Mouse (Mus musculus): ENCODE results near the gene Pgls. TPM values are rescaled to one million over a fixed set of nuclear protein-coding genes. Genes with fewer than 3 reads are reported as not detected.

Gene Pgls
- polyA plus RNA-seq, 1 experiment from 2014 or later: 243 TPM

DNA sequence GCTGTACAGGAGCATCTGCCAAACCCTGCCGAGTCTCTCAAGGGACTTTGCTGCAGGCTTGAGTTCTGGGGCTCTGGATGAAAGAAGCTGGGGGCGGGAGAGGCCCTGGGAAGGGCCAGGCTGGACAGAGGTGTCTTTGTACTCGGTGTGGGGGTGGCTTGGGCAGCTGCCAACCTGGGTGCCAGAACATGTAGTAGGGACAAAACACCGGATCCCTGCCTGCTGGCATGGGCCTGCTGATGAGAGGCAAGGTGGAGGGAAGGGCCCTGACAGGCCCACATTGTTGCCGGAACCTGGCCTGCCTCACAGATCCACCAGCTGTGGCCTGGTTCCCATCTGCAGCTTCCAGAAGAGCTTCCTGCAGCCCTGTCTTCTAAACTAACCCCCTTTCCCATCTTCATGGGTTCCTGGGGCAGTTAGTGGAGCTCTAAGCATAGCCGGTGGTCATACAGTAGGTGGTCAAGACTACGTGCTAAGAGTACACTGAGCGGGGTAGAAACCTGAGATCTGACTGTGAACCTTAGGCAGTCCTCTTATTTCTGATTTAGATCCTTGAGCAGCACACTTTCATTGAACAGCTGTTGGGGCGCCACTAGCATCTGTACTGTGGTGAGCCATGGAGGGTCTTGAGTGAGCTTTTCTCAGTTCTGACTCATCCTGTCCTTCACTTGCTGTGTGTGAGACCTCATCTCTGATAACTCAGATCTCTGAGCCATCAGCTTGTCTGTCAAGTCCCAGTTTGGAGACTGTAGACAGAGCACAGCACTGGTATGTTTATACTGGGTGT, 18.9 kb upstream of the Pgls start:
- H3K9me3 ChIP-seq: no peaks in the 10 kb centered on the region
- 78% methylated on average over 9 of the region's 9 CpGs for WGBS
- 0 out of 2 replicates have a peak overlapping the region, but pooled peaks have one; percentile 13 for H3K9ac ChIP-seq
- no peak overlapping the region for H3K4me3 ChIP-seq (replicated peaks)
- peaks cover 18% of the 10 kb centered on the region for H3K4me1 ChIP-seq (replicated peaks)
- ATAC-seq: no peak
- H3K27me3 ChIP-seq (replicated peaks): no peaks in the 10 kb centered on the region
- H3K36me3 ChIP-seq: no peaks in the 10 kb centered on the region
- H3K27ac ChIP-seq: peak overlapping the region; percentile 13; the same call in 1 of the 2 replicates
- no peak overlapping the region for H3K4me2 ChIP-seq (replicated peaks)

DNA sequence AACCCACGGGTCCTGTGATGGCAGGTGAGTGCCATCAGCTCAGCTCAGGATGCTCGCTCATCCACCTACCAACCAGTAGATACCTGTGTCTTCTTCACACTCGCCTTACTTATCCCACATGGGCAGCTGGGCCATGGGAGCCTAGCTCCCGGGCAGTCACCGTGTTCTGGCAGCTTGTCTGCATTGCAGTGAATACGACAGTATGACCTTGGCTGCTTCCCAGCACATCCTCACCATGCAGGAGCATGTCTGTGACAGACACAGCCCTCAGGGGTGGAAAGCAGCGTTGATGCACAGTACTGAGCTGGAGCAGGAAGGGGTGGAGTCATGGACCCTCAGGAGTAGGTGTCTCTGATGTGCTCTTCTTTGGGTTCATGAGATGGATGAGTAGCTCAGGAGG, 17.6 kb upstream of the Pgls start:
- H3K9ac ChIP-seq: no peak overlapping the region
- H3K27me3 ChIP-seq (replicated peaks): no peaks in the 10 kb centered on the region
- 75% methylated on average over 7 of the region's 7 CpGs for WGBS
- no peak for ATAC-seq
- H3K36me3 ChIP-seq: no peaks in the 10 kb centered on the region
- no peaks in the 10 kb centered on the region for H3K9me3 ChIP-seq
- no peak overlapping the region for H3K4me3 ChIP-seq (replicated peaks)
- H3K4me1 ChIP-seq (replicated peaks): peaks cover 7% of the 10 kb centered on the region
- H3K4me2 ChIP-seq (replicated peaks): no peak overlapping the region
- H3K27ac ChIP-seq: no peak overlapping the region

GRCm38 (mm10) chr8:71575020-71575419, 17.0 kb upstream of the Pgls start:
- no peak overlapping the region for H3K9ac ChIP-seq
- no peak for ATAC-seq
- H3K4me1 ChIP-seq (replicated peaks): peaks cover 7% of the 10 kb centered on the region; the same call in 1 of the 2 replicates
- H3K36me3 ChIP-seq: no peaks in the 10 kb centered on the region
- no peak overlapping the region for H3K4me3 ChIP-seq (replicated peaks)
- H3K27me3 ChIP-seq (replicated peaks): no peaks in the 10 kb centered on the region
- H3K9me3 ChIP-seq: no peaks in the 10 kb centered on the region
- no peak overlapping the region for H3K27ac ChIP-seq
- WGBS: 68% methylated on average over 1 of the region's 1 CpGs
- no peak overlapping the region for H3K4me2 ChIP-seq (replicated peaks)

DNA sequence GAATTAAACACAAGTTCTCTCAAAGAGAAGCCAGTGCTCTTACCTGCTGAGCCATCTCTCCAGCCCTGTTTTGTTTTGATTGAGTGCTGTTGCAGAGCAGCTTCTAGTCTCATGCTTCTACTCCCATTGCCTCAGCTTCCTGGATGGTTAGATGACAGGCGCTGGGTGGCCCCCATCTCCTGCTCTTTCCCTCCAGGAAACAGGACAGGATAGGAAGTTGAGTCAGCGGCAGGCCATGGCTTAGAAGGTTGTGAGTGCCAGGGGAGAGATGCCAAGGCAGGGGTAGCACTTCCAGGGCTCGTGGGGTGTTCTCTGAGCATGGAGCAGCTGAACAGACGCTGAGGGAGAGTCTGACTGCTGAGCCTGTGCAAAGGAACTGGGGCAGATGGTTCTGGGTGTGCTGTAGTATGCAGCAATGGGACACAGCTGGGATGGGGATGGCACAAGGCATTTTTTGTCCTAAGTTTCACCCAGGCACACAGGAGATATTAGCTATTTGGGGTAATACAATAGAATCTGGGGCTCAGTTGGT, 14.1 kb upstream of the Pgls start:
- WGBS: 71% methylated on average over 4 of the region's 4 CpGs
- no peaks in the 10 kb centered on the region for H3K36me3 ChIP-seq

DNA sequence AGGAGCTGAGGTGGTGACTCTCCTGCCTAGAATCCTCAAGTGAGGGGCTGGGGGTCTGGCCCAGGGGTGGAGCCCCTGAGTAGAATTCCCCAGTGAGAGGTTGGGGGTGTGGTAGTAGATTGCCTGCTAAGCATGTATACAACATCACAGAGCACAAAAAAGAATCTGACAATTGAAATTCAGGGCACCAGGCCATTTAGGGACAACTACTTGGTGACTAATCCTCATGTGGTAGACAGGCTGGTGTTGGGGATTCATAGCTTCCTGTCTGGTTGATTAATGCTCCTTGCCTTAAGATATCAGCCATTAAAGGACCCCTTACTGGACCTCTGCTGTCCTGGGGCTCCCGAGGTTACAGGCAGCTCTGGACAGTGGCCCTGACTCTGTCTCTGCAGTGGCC, 13.0 kb upstream of the Pgls start:
- no peak overlapping the region for H3K4me2 ChIP-seq (replicated peaks)
- H3K9ac ChIP-seq: no peak overlapping the region
- peaks cover 3% of the 10 kb centered on the region; the same call in 1 of the 2 replicates for H3K4me1 ChIP-seq (replicated peaks)
- H3K27me3 ChIP-seq (replicated peaks): no peaks in the 10 kb centered on the region
- H3K4me3 ChIP-seq (replicated peaks): no peak overlapping the region
- 63% methylated on average over 1 of the region's 1 CpGs for WGBS
- ATAC-seq: no peak
- H3K9me3 ChIP-seq: no peaks in the 10 kb centered on the region
- no peak overlapping the region for H3K27ac ChIP-seq
- no peaks in the 10 kb centered on the region; the same call in 1 of the 2 replicates for H3K36me3 ChIP-seq

More for the DNA sequence above, 14.1 kb upstream of the Pgls start:
- Histone ChIP-seq H3K27me3 (replicated peaks) (no peaks in the 10 kb centered on the region), H3K9ac (no peak overlapping the region), H3K27ac (no peak overlapping the region), H3K9me3 (no peaks in the 10 kb centered on the region), H3K4me3 (replicated peaks) (no peak overlapping the region), H3K4me2 (replicated peaks) (no peak overlapping the region), H3K4me1 (replicated peaks) (peaks cover 3% of the 10 kb centered on the region; the same call in 1 of the 2 replicates)
- no peak for ATAC-seq

DNA sequence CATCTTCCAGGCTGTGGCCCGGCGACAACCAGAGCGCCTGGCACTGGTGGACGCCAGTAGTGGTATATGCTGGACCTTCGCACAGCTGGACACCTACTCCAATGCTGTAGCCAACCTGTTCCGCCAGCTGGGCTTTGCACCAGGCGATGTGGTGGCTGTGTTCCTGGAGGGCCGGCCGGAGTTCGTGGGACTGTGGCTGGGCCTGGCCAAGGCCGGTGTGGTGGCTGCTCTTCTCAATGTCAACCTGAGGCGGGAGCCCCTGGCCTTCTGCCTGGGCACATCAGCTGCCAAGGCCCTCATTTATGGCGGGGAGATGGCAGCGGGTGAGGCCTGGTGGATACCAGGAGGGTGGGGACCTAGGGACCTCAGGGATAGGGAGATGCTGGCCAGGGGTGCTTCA, 12.5 kb upstream of the Pgls start:
- peaks cover 3% of the 10 kb centered on the region; the same call in 1 of the 2 replicates for H3K4me1 ChIP-seq (replicated peaks)
- H3K9me3 ChIP-seq: no peaks in the 10 kb centered on the region
- no peak overlapping the region for H3K27ac ChIP-seq
- H3K4me3 ChIP-seq (replicated peaks): no peak overlapping the region
- H3K27me3 ChIP-seq (replicated peaks): no peaks in the 10 kb centered on the region
- H3K4me2 ChIP-seq (replicated peaks): no peak overlapping the region
- H3K9ac ChIP-seq: no peak overlapping the region
- WGBS: 87% methylated on average over 14 of the region's 14 CpGs
- no peak for ATAC-seq
- no peaks in the 10 kb centered on the region; the same call in 1 of the 2 replicates for H3K36me3 ChIP-seq

DNA sequence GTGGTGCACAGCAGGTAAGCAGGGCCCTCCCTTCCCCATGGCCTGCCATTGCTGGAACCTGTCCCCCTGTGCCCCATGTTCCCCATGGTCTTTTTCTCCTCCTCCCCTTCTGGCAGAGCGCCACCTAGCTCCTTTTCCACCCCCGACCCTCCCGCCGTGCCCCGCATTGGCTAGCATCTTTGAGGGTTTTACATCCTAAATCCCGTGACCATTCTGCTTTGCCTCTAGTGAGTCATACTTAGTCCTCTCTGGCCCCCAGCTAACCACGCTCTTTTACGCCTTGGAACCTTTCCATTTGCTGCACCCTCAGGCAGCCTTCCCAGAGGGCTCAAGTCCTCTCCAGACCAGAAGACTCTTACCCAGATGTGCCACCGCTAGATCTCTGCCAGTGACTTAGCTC, 11.8 kb upstream of the Pgls start:
- Histone ChIP-seq H3K27me3 (replicated peaks) (no peaks in the 10 kb centered on the region), H3K36me3 (no peaks in the 10 kb centered on the region; the same call in 1 of the 2 replicates), H3K4me2 (replicated peaks) (no peak overlapping the region), H3K4me1 (replicated peaks) (peaks cover 3% of the 10 kb centered on the region; the same call in 1 of the 2 replicates), H3K9me3 (no peaks in the 10 kb centered on the region), H3K4me3 (replicated peaks) (no peak overlapping the region), H3K27ac (no peak overlapping the region), H3K9ac (no peak overlapping the region)
- ATAC-seq: no peak
- 67% methylated on average over 9 of the region's 9 CpGs for WGBS

GRCm38 (mm10) chr8:71586891-71587290, 5.1 kb upstream of the Pgls start:
- no peak overlapping the region for H3K4me2 ChIP-seq (replicated peaks)
- H3K4me1 ChIP-seq (replicated peaks): peaks cover 8% of the 10 kb centered on the region
- H3K27ac ChIP-seq: no peak overlapping the region
- H3K36me3 ChIP-seq: peaks cover 11% of the 10 kb centered on the region; the same call in 1 of the 2 replicates
- no peak overlapping the region for H3K4me3 ChIP-seq (replicated peaks)
- no peaks in the 10 kb centered on the region for H3K27me3 ChIP-seq (replicated peaks)
- H3K9me3 ChIP-seq: no peaks in the 10 kb centered on the region
- no peak for ATAC-seq
- WGBS: 81% methylated on average over 2 of the region's 2 CpGs
- no peak overlapping the region for H3K9ac ChIP-seq

- ATAC-seq: no peak
- 80% methylated on average over 3 of the region's 3 CpGs for WGBS
Measured at GRCm38 (mm10) chr8:71588762-71589161, 3.2 kb upstream of the Pgls start.

GRCm38 (mm10) chr8:71591017-71591416, 959 bp upstream of the Pgls start:
- no peak for ATAC-seq
- Histone ChIP-seq H3K9ac (peak overlapping the region; percentile 93), H3K4me3 (replicated peaks) (peak overlapping the region; percentile 88), H3K4me1 (replicated peaks) (peaks cover 26% of the 10 kb centered on the region), H3K36me3 (0 out of 2 replicates have a peak, but pooled peaks cover 6% of the 10 kb centered on the region), H3K27me3 (replicated peaks) (no peaks in the 10 kb centered on the region), H3K27ac (peak overlapping the region; percentile 99), H3K9me3 (no peaks in the 10 kb centered on the region), H3K4me2 (replicated peaks) (peak overlapping the region; percentile 87)
- 19% methylated on average over 5 of the region's 5 CpGs for WGBS

More at GRCm38 (mm10) chr8:71588762-71589161, 3.2 kb upstream of the Pgls start:
- Histone ChIP-seq H3K4me2 (replicated peaks) (no peak overlapping the region), H3K27me3 (replicated peaks) (no peaks in the 10 kb centered on the region), H3K36me3 (peaks cover 11% of the 10 kb centered on the region; the same call in 1 of the 2 replicates), H3K9me3 (no peaks in the 10 kb centered on the region), H3K27ac (no peak overlapping the region), H3K9ac (no peak overlapping the region), H3K4me3 (replicated peaks) (no peak overlapping the region), H3K4me1 (replicated peaks) (peaks cover 20% of the 10 kb centered on the region)

DNA sequence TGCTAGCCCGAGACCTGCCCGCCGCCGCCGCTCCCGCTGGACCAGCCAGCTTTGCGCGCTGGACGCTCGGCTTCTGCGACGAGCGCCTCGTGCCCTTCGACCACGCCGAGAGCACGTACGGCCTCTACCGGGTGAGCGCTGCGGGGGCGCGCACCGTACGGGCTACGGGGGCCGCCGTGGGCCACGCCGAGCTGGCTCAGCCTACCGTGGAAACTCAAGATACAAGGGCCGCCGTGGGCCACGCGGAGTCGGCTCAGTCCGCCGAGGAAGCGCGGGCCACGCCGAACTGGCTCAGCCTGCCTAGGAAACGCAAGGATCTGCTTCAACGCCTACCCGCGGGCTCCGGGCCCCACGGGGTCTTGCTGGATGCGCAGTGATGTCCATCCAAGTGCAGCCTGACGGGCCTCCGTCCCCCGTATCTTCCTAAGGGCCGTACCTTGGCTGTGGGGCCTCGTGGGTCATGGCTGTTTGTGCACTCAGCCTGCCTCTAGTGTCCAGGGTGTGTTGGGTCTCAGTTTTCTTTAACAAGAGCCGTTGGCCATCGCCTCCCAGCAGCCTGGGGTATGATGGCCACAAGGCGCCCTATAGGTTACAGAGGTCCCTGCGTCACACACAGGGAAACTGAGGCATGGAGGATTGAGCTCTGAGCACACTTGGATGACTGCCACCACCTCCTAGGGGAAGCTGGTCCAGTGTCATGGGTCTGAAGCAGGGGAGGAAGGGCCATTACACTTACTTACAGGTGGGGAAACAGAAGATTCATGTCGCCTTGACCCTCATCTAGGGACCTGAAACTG, 596 bp downstream of the Pgls start:
- ATAC-seq: peak; percentile 72
- no peaks in the 10 kb centered on the region for H3K27me3 ChIP-seq (replicated peaks)
- WGBS: 3% methylated on average over 60 of the region's 60 CpGs

More for the DNA sequence above, 596 bp downstream of the Pgls start:
- Histone ChIP-seq H3K9me3 (no peaks in the 10 kb centered on the region), H3K4me1 (replicated peaks) (peaks cover 29% of the 10 kb centered on the region), H3K27ac (peak overlapping the region; percentile 99), H3K36me3 (no peaks in the 10 kb centered on the region), H3K9ac (peak overlapping the region; percentile 93), H3K4me2 (replicated peaks) (peak overlapping the region; percentile 87), H3K4me3 (replicated peaks) (peak overlapping the region; percentile 88)
